Mouse (Mus musculus) forebrain, postnatal 0 days (tissue): ENCODE measurements around the gene CK137956. TPM values are rescaled to one million over a fixed set of nuclear protein-coding genes. Genes with fewer than 3 reads are reported as not detected.
A peak's percentile ranks its signal among the peaks of the same experiment; 100 is the strongest.

Source experiments
- ATAC-seq: fragments of 200-750 bp; cut with Nextera tagmentation; 2 replicates; pipeline ENCODE4 v1.8.0; 2017; ENCODE audit warnings: mild to moderate bottlenecking, moderate library complexity
- DNase-seq: peaks from one replicate; pipeline ENCODE4 v3.0.0-alpha.2; 2015
- H3K27ac ChIP-seq: fragments of 300-500 bp; sonication (generic); 2 replicates; pipeline ENCODE4 v1.5.1; 2014; ENCODE audit warnings: low read depth, mild to moderate bottlenecking, antibody characterized with exemption, low read length, moderate library complexity, mixed read lengths
- H3K27me3 ChIP-seq: fragments of 300-500 bp; sonication (generic); 2 replicates; pipeline ENCODE4 v1.6.1; 2014; ENCODE audit warnings: mild to moderate bottlenecking, low read length, mixed read lengths; ENCODE audit not compliant: insufficient read depth
- H3K36me3 ChIP-seq: fragments of 300-500 bp; sonication (generic); 2 replicates; pipeline ENCODE4 v1.6.1; 2014; ENCODE audit warnings: mild to moderate bottlenecking, moderate library complexity; ENCODE audit not compliant: insufficient read depth
- H3K4me1 ChIP-seq: fragments of 300-500 bp; sonication (generic); 2 replicates; pipeline ENCODE4 v1.6.1; 2014; ENCODE audit warnings: antibody characterized with exemption; ENCODE audit not compliant: insufficient read depth
- H3K4me2 ChIP-seq: fragments of 300-500 bp; sonication (generic); 2 replicates; pipeline ENCODE4 v1.6.1; 2014; ENCODE audit warnings: low read depth, mild to moderate bottlenecking, moderate library complexity
- H3K4me3 ChIP-seq: fragments of 300-500 bp; sonication (generic); 2 replicates; pipeline ENCODE4 v1.5.1; 2014; ENCODE audit warnings: low read depth, low read length, mixed read lengths
- H3K9ac ChIP-seq: fragments of 300-500 bp; sonication (generic); 2 replicates; pipeline ENCODE4 v1.6.1; 2014; ENCODE audit warnings: mild to moderate bottlenecking
- H3K9me3 ChIP-seq: fragments of 300-500 bp; sonication (generic); 2 replicates; pipeline ENCODE4 v1.6.1; 2016; ENCODE audit warnings: low read length
- CTCF ChIP-seq: sonication (generic); IDR thresholded peaks from 2 replicates; pipeline ENCODE4 v1.5.1; 2016; ENCODE audit warnings: antibody characterized with exemption, control low read depth, low read depth
- WGBS: fragments of 180-500 bp; shearing (Covaris S2); extraction: QIAGEN DNeasy Blood & Tissue Kit; methylation state at CpG from one replicate; pipeline ENCODE4 v1.1.7; 2014; 5-methylcytosine and 5-hydroxymethylcytosine counted together
- polyA plus RNA-seq: library from polyadenylated mRNA; unstranded; fragments of >200 nt; fragmentation: Nextera tagmentation; extraction: Ambion mirVana; gene quantifications from 2 replicates; pipeline ENCODE4 v1.2.1, GENCODE M21; 2015
- total RNA-seq: library from RNA; depleted of rRNA; stranded (reverse); fragments of >200 nt; gene quantifications from 2 replicates; pipeline ENCODE4 v1.2.3, GENCODE M21; 2014; rRNA removed

The CK137956 gene
- total RNA-seq (1.5 and 1.9 TPM in 2 replicates), polyA plus RNA-seq (1.9 TPM in 2 replicates)

GRCm38 (mm10) chr4:127970901-127971868, at the start of gene CK137956:
Gene CK137956 (minus strand): TSS chr4:127970951.
- H3K9me3 ChIP-seq, result no peaks in the 10 kb centered on the region
- DNase-seq (no peak), ATAC-seq (peak; percentile 45)
- H3K27me3 ChIP-seq, result peaks cover 13% of the 10 kb centered on the region; the same call in 1 of the 2 replicates
- H3K27ac ChIP-seq, result no peak within 1 kb of the TSS
- H3K4me2 ChIP-seq, result peak within 1 kb of the TSS; percentile 21
- no peak within 1 kb of the TSS for H3K9ac ChIP-seq
- TF ChIP-seq CTCF, result peak; percentile 56
- no peaks in the 10 kb centered on the region for H3K4me1 ChIP-seq
- no peak within 1 kb of the TSS for H3K4me3 ChIP-seq
- no peaks in the 10 kb centered on the region for H3K36me3 ChIP-seq
- 8% methylated on average over 39 of the region's 39 CpGs for WGBS

GRCm38 (mm10) chr4:128019465-128019864, 48.7 kb upstream of the CK137956 start:
- WGBS, result 73% methylated on average over 2 of the region's 2 CpGs
- H3K4me3 ChIP-seq, result no peak overlapping the region
- H3K27ac ChIP-seq, result no peak overlapping the region
- TF ChIP-seq CTCF, result no peak
- ATAC-seq (0 out of 2 replicates have a peak, but pooled peaks have one; percentile 32), DNase-seq (no peak)
- H3K9me3 ChIP-seq, result no peaks in the 10 kb centered on the region
- H3K27me3 ChIP-seq, result no peaks in the 10 kb centered on the region
- no peak overlapping the region for H3K4me2 ChIP-seq
- no peak overlapping the region; the same call in 1 of the 2 replicates for H3K9ac ChIP-seq
- H3K4me1 ChIP-seq, result no peaks in the 10 kb centered on the region
- no peaks in the 10 kb centered on the region; the same call in 1 of the 2 replicates for H3K36me3 ChIP-seq

GRCm38 (mm10) chr4:128004797-128005452, 34.2 kb upstream of the CK137956 start:
- Histone ChIP-seq H3K4me2 (no peak overlapping the region), H3K9ac (no peak overlapping the region), H3K27ac (no peak overlapping the region), H3K4me3 (no peak overlapping the region), H3K27me3 (no peaks in the 10 kb centered on the region), H3K9me3 (no peaks in the 10 kb centered on the region), H3K36me3 (no peaks in the 10 kb centered on the region; the same call in 1 of the 2 replicates), H3K4me1 (peaks cover 5% of the 10 kb centered on the region; the same call in 1 of the 2 replicates)
- WGBS, result 25% methylated on average over 3 of the region's 3 CpGs
- DNase-seq (peak; percentile 34), ATAC-seq (no peak)
- no peak for TF ChIP-seq CTCF

GRCm38 (mm10) chr4:128002638-128003101, 31.9 kb upstream of the CK137956 start:
- no peak overlapping the region for H3K4me3 ChIP-seq
- H3K9me3 ChIP-seq, result no peaks in the 10 kb centered on the region
- DNase-seq (peak; percentile 46), ATAC-seq (peak; percentile 83)
- no peak overlapping the region for H3K27ac ChIP-seq
- peaks cover 5% of the 10 kb centered on the region; the same call in 1 of the 2 replicates for H3K4me1 ChIP-seq
- no peak for TF ChIP-seq CTCF
- no peaks in the 10 kb centered on the region for H3K27me3 ChIP-seq
- no peak overlapping the region for H3K9ac ChIP-seq
- no peak overlapping the region for H3K4me2 ChIP-seq
- H3K36me3 ChIP-seq, result no peaks in the 10 kb centered on the region; the same call in 1 of the 2 replicates
- WGBS, result 56% methylated on average over 4 of the region's 4 CpGs

GRCm38 (mm10) chr4:127999281-127999680, 28.5 kb upstream of the CK137956 start:
- Histone ChIP-seq H3K4me2 (no peak overlapping the region), H3K27ac (no peak overlapping the region), H3K9ac (no peak overlapping the region), H3K4me3 (no peak overlapping the region), H3K9me3 (no peaks in the 10 kb centered on the region), H3K27me3 (no peaks in the 10 kb centered on the region), H3K4me1 (peaks cover 5% of the 10 kb centered on the region; the same call in 1 of the 2 replicates), H3K36me3 (no peaks in the 10 kb centered on the region; the same call in 1 of the 2 replicates)
- ATAC-seq (no peak), DNase-seq (no peak)
- no peak for TF ChIP-seq CTCF
- WGBS, result 74% methylated on average over 3 of the region's 3 CpGs

GRCm38 (mm10) chr4:127989347-127989995, 18.7 kb upstream of the CK137956 start:
- Histone ChIP-seq H3K36me3 (no peaks in the 10 kb centered on the region), H3K9ac (peak overlapping the region; percentile 78), H3K27ac (no peak overlapping the region), H3K4me1 (peaks cover 2% of the 10 kb centered on the region; the same call in 1 of the 2 replicates), H3K9me3 (no peaks in the 10 kb centered on the region), H3K4me2 (peak overlapping the region; percentile 73), H3K27me3 (no peaks in the 10 kb centered on the region), H3K4me3 (peak overlapping the region; percentile 77)
- TF ChIP-seq CTCF, result peak; percentile 75
- ATAC-seq (0 out of 2 replicates have a peak, but pooled peaks have one; percentile 17), DNase-seq (peak; percentile 74)
- 5% methylated on average over 18 of the region's 18 CpGs for WGBS
